Mouse (Mus musculus): ENCODE results near the gene Cpm.

- TF ChIP-seq CTCF (IDR thresholded peaks at IDR 0.05; ENCODE audit: extremely low read depth, insufficient read depth, low read length) (no peak), POLR2A (IDR thresholded peaks at IDR 0.05; ENCODE audit: extremely low read depth, insufficient read depth, low read length) (no peak)
Observed at GRCm38 (mm10) chr10:117697561-117698115, 68.3 kb downstream of the Cpm start.
